Mouse (Mus musculus): ENCODE results near the gene Pla2g5.

GRCm38 (mm10) chr4:138775435-138775834, 87.8 kb downstream of the Pla2g5 start, which contains the start of gene Pla2g2d:
- TF ChIP-seq GATA1 (IDR thresholded peaks at IDR 0.05; ENCODE audit: low read length) (no peak), TAL1 (IDR thresholded peaks at IDR 0.05; ENCODE audit: low read length) (no peak)
